Mouse (Mus musculus) forebrain, embryonic 11.5 days (tissue): ENCODE measurements at regions not wholly inside any gene's neighbourhood (a gene's known extent, or its start where the extent isn't known, plus 50 kb on each side); places are given as distances from the start of the nearest gene placed in this dataset.

Source experiments
- ATAC-seq: fragments of 200-750 bp; cut with Nextera tagmentation; replicated peaks from 2 replicates; pipeline ENCODE4 v1.8.0; 2017; ENCODE audit warnings: moderate TSS enrichment; ENCODE audit not compliant: low FRiP score
- DNase-seq: peaks from one replicate; pipeline ENCODE4 v3.0.0-alpha.2; 2017; ENCODE audit warnings: low spot score
- H3K27ac ChIP-seq: fragments of 300-500 bp; sonication (generic); 2 replicates; pipeline ENCODE4 v1.5.1; 2014; ENCODE audit warnings: low read depth, low read length
- H3K27me3 ChIP-seq: fragments of 300-500 bp; sonication (generic); 2 replicates; pipeline ENCODE4 v1.6.1; 2014; ENCODE audit warnings: mild to moderate bottlenecking, low read length, mixed read lengths; ENCODE audit not compliant: control insufficient read depth, insufficient read depth
- H3K36me3 ChIP-seq: fragments of 300-500 bp; sonication (generic); 2 replicates; pipeline ENCODE4 v1.6.1; 2014; ENCODE audit warnings: mild to moderate bottlenecking, low read length, moderate library complexity, mixed read lengths; ENCODE audit not compliant: control insufficient read depth, insufficient read depth
- H3K4me1 ChIP-seq: fragments of 300-500 bp; sonication (generic); replicated peaks from 2 replicates; pipeline ENCODE4 v1.6.1; 2014; ENCODE audit warnings: low read length, mixed read lengths; ENCODE audit not compliant: control insufficient read depth, insufficient read depth
- H3K4me2 ChIP-seq: fragments of 300-500 bp; sonication (generic); 2 replicates; pipeline ENCODE4 v1.6.1; 2014; ENCODE audit warnings: low read depth, mild to moderate bottlenecking, low read length, moderate library complexity, mixed read lengths; ENCODE audit not compliant: severe bottlenecking
- H3K4me3 ChIP-seq: fragments of 300-500 bp; sonication (generic); 2 replicates; pipeline ENCODE4 v1.5.1; 2014; ENCODE audit warnings: low read depth, low read length
- H3K9ac ChIP-seq: fragments of 300-500 bp; sonication (generic); 2 replicates; pipeline ENCODE4 v1.6.1; 2014; ENCODE audit warnings: low read length
- H3K9me3 ChIP-seq: fragments of 300-500 bp; sonication (generic); 2 replicates; pipeline ENCODE4 v1.6.1; 2016; ENCODE audit warnings: low read length, mixed read lengths; ENCODE audit not compliant: control insufficient read depth
- WGBS: fragments of 180-500 bp; shearing (Covaris S2); extraction: QIAGEN DNeasy Blood & Tissue Kit; methylation state at CpG from one replicate; pipeline ENCODE4 v1.1.7; 2014; 5-methylcytosine and 5-hydroxymethylcytosine counted together

DNA sequence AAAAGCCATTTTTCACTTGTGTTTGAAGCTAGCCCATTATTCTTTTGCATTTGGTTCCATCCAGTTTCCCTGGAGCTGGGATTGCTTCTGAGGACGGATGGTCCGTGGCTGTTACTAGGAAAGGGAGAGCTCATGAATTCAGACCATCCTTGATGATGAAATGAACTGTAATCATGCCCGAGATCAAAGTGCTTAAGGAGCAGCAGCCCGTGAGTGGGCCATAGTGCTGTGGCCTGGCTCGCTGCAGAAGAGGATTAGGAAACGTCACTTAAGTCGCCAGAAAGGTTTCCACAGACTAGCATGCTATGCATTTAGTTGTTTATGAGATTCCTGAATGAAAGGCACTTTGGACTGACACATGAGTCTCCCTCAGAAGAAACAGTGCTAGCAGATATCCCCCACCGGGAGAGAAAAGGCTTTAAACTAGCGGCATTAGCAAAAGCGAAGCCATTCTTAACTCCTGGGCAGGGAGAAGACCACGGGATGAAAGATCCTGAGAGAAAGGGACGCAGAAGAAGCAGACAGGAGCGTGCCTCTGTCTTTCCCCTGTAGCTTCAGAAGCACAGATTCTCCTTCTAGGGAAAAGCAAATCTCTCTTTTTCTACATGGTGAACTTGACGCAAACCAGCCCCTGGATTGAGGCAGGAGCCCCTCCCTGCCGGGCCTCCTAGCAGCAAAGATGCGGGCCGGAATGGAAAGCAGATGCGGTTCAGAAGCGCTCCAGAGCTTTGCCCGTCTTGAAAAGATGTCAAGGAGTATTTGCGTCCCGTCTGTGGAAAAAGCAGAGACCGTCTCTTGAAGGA is 187.3 kb upstream of the Lef1 start:
- DNase-seq (peak; percentile 54), ATAC-seq (peak; percentile 36; the same call in 1 of the 2 replicates)
- H3K36me3 ChIP-seq: no peaks in the 10 kb centered on the region
- peak overlapping the region; percentile 8; the same call in 1 of the 2 replicates for H3K4me3 ChIP-seq
- no peaks in the 10 kb centered on the region for H3K9me3 ChIP-seq
- H3K4me2 ChIP-seq: peak overlapping the region; percentile 48
- H3K27ac ChIP-seq: no peak overlapping the region
- no peaks in the 10 kb centered on the region for H3K27me3 ChIP-seq
- H3K4me1 ChIP-seq: peaks cover 16% of the 10 kb centered on the region
- 7% methylated on average over 23 of the region's 23 CpGs for WGBS
- peak overlapping the region; percentile 47 for H3K9ac ChIP-seq

DNA sequence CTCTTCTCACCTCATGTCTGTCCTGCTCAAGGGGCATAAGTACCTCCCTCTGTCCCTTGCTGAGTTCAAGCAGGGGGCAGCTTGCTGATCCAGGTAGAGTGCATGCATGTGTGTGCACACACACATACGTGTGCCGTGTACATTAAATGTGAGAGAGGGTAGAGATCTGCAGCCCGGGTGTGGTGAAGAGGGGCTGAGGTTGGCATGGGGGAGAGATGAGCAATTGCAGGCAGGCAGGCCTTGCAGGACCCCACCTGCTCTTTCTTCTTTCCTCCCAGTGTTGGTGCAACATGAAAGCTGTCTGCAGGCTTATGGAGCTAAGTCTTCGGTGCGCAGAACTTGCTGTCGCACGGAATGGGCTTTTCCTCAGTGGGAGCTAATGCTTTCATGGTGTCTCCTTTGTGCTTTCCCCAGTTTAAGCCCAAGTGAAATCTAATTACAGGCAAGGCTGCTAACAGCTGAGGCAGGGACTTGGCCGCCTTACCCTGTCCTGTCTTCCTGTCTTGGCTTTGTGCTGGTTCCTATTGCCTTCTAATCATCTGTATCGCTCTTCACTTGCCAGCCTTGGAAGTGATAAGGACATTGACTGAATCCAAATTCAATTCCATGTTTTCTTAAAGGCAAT is 188.5 kb upstream of the Lef1 start:
- no peak for DNase-seq
- no peak overlapping the region for H3K4me2 ChIP-seq
- peaks cover 16% of the 10 kb centered on the region for H3K4me1 ChIP-seq
- H3K27ac ChIP-seq: no peak overlapping the region
- no peaks in the 10 kb centered on the region for H3K27me3 ChIP-seq
- ATAC-seq: 0 out of 2 replicates have a peak, but pooled peaks have one; percentile 10
- no peak overlapping the region for H3K4me3 ChIP-seq
- no peak overlapping the region for H3K9ac ChIP-seq
- no peaks in the 10 kb centered on the region for H3K9me3 ChIP-seq
- WGBS: 54% methylated on average over 9 of the region's 9 CpGs
- no peaks in the 10 kb centered on the region for H3K36me3 ChIP-seq

GRCm38 (mm10) chr3:130913812-130914211 is 183.6 kb upstream of the Rpl34 start:
- 93% methylated on average over 7 of the region's 7 CpGs for WGBS

DNA sequence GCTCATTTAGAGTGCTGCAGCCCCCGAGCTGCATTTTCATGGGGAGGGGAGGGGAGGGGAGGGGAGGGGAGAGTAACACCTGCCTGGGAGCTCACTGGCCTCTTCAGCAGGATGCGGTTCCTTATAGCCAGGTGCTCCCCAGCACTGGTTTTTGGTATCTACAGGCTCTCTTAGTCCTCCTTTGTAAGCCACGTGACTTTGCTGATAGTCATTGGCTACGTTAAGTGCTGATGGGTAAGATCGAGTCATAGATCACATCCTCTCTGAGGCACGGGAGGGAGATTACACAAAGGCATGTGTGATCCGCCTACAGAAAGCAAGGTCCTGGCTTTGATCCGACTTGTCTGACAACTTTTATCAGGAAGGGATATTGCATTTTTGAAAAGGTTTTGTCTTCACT is 174.9 kb upstream of the Rpl34 start:
- Histone ChIP-seq H3K9ac (no peak overlapping the region), H3K4me1 (no peaks in the 10 kb centered on the region), H3K4me3 (no peak overlapping the region), H3K27ac (no peak overlapping the region), H3K36me3 (no peaks in the 10 kb centered on the region), H3K27me3 (no peaks in the 10 kb centered on the region), H3K9me3 (no peaks in the 10 kb centered on the region), H3K4me2 (no peak overlapping the region)
- ATAC-seq (no peak), DNase-seq (no peak)
- WGBS: 72% methylated on average over 8 of the region's 8 CpGs

More at GRCm38 (mm10) chr3:130913812-130914211, 183.6 kb upstream of the Rpl34 start:
- Histone ChIP-seq H3K4me1 (no peaks in the 10 kb centered on the region), H3K9me3 (no peaks in the 10 kb centered on the region), H3K36me3 (no peaks in the 10 kb centered on the region), H3K27me3 (no peaks in the 10 kb centered on the region), H3K27ac (no peak overlapping the region), H3K9ac (no peak overlapping the region), H3K4me2 (no peak overlapping the region), H3K4me3 (no peak overlapping the region)
- ATAC-seq (no peak), DNase-seq (no peak)

DNA sequence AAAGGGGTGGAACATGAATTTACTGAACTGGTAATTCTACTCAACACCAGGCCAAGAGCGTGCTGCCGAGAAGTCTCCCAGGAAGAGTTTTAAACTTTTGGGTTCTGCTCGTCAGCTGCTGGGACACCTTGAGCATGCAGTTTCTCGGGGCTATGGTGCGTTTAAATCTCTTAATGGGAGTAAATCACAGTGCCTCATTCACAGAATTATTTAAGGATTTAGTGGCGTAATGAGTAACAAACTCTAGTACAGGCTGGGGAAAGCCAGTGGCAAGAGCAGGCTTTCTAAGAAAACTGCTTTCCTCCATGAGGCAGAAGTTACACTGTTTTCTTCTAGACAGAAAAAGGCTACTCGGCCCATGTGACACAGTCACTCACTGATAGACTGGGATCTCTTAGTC is 173.1 kb upstream of the Rpl34 start:
- Histone ChIP-seq H3K4me3 (no peak overlapping the region), H3K9me3 (no peaks in the 10 kb centered on the region), H3K36me3 (no peaks in the 10 kb centered on the region), H3K9ac (no peak overlapping the region), H3K27me3 (no peaks in the 10 kb centered on the region), H3K4me2 (no peak overlapping the region), H3K27ac (no peak overlapping the region), H3K4me1 (no peaks in the 10 kb centered on the region)
- DNase-seq: no peak
- ATAC-seq: no peak
- WGBS: 86% methylated on average over 7 of the region's 7 CpGs

GRCm38 (mm10) chr3:130902376-130902775 is 172.2 kb upstream of the Rpl34 start:
- Histone ChIP-seq H3K36me3 (no peaks in the 10 kb centered on the region), H3K27ac (no peak overlapping the region), H3K9me3 (no peaks in the 10 kb centered on the region), H3K4me1 (no peaks in the 10 kb centered on the region), H3K27me3 (no peaks in the 10 kb centered on the region), H3K4me2 (no peak overlapping the region), H3K9ac (no peak overlapping the region), H3K4me3 (no peak overlapping the region)
- 90% methylated on average over 7 of the region's 7 CpGs for WGBS
- DNase-seq: no peak
- ATAC-seq: no peak

GRCm38 (mm10) chr3:130901343-130901742 is 171.1 kb upstream of the Rpl34 start:
- DNase-seq (no peak), ATAC-seq (no peak)
- 92% methylated on average over 12 of the region's 12 CpGs for WGBS
- no peak overlapping the region for H3K9ac ChIP-seq
- H3K36me3 ChIP-seq: no peaks in the 10 kb centered on the region
- H3K4me1 ChIP-seq: no peaks in the 10 kb centered on the region
- no peak overlapping the region for H3K4me2 ChIP-seq
- no peaks in the 10 kb centered on the region for H3K27me3 ChIP-seq
- H3K9me3 ChIP-seq: no peaks in the 10 kb centered on the region
- H3K27ac ChIP-seq: no peak overlapping the region
- no peak overlapping the region for H3K4me3 ChIP-seq

- H3K27me3 ChIP-seq: no peaks in the 10 kb centered on the region
- no peaks in the 10 kb centered on the region for H3K36me3 ChIP-seq
- H3K4me3 ChIP-seq: no peak overlapping the region
- H3K4me1 ChIP-seq: no peaks in the 10 kb centered on the region
- 94% methylated on average over 6 of the region's 6 CpGs for WGBS
- no peak overlapping the region for H3K27ac ChIP-seq
- no peak for DNase-seq
- ATAC-seq: no peak
- H3K4me2 ChIP-seq: no peak overlapping the region
- no peak overlapping the region for H3K9ac ChIP-seq
- H3K9me3 ChIP-seq: no peaks in the 10 kb centered on the region
These were observed 170.6 kb upstream of the Rpl34 start for GRCm38 (mm10) chr3:130900846-130901245.
